Comparison of ENCODE assay signal across 19 mouse cellular contexts in genomic region chr6:61329593-61330540, GRCm38 (mm10).
DNase-seq lines count a peak whose midpoint lies in the region; ATAC-seq lines count a peak whose summit lies in the region.
"Had no signal": no experiment of that assay in that cellular context is flagged by ENCODE, and none has a peak within 500 bp of the region (broad histone marks: within the 10 kb centered on the region; RNA-seq: fewer than 3 reads in every experiment).

No protein-coding gene starts in this region.

- H3K27ac ChIP-seq in neural tube, embryonic 14.5 days (ENCODE audit: low read depth, low read length) = no peak overlapping the region
- H3K27ac ChIP-seq in forebrain, embryonic 16.5 days (ENCODE audit: low read length) = no peak overlapping the region
- H3K27ac ChIP-seq in hindbrain, embryonic 16.5 days (ENCODE audit: low read depth, low read length) = no peak overlapping the region
- no peak overlapping the region for H3K27ac ChIP-seq in neural tube, embryonic 15.5 days (replicated peaks)
- H3K27ac ChIP-seq: embryonic facial prominence, embryonic 13.5 days; gastrocnemius, adult 2 months; heart, embryonic 15.5 days; stomach, postnatal 0 days had no signal

- no peaks in the 10 kb centered on the region for H3K4me1 ChIP-seq in neural tube, embryonic 14.5 days (ENCODE audit: control insufficient read depth, insufficient read depth, low read length)
- peaks cover 5% of the 10 kb centered on the region; the same call in 1 of the 2 replicates for H3K4me1 ChIP-seq in forebrain, embryonic 16.5 days (replicated peaks; ENCODE audit: control insufficient read depth, insufficient read depth, low read length)
- peaks cover 2% of the 10 kb centered on the region; the same call in 1 of the 2 replicates for H3K4me1 ChIP-seq in hindbrain, embryonic 16.5 days (ENCODE audit: control insufficient read depth, insufficient read depth, low read depth, low read length)
- H3K4me1 ChIP-seq in neural tube, embryonic 15.5 days = no peaks in the 10 kb centered on the region
- H3K4me1 ChIP-seq: embryonic facial prominence, embryonic 13.5 days; heart, embryonic 15.5 days had no signal

- ATAC-seq in neural tube, embryonic 14.5 days (ENCODE audit: low read depth) = 0 out of 2 replicates have a peak, but pooled peaks have one; percentile 31
- ATAC-seq in forebrain, embryonic 16.5 days = peak; percentile 66
- ATAC-seq in hindbrain, embryonic 16.5 days = peak; percentile 75
- peak; percentile 45; the same call in 1 of the 2 replicates for ATAC-seq in neural tube, embryonic 15.5 days (ENCODE audit: low FRiP score)
- ATAC-seq in activated CD4-positive, CD25-positive, alpha-beta regulatory T cell, adult 4 months = no peak
- ATAC-seq: liver, postnatal 0 days had no signal

- 64% methylated on average over 15 of the region's 15 CpGs for WGBS in neural tube, embryonic 14.5 days
- 40% methylated on average over 15 of the region's 15 CpGs for WGBS in forebrain, embryonic 16.5 days
- 47% methylated on average over 15 of the region's 15 CpGs for WGBS in hindbrain, embryonic 16.5 days
- WGBS in neural tube, embryonic 15.5 days = 67% methylated on average over 15 of the region's 15 CpGs

- no peak overlapping the region for H3K4me3 ChIP-seq in neural tube, embryonic 14.5 days (ENCODE audit: low read depth, low read length)
- H3K4me3 ChIP-seq in forebrain, embryonic 16.5 days (replicated peaks; ENCODE audit: low read length) = no peak overlapping the region; the same call in 1 of the 2 replicates
- no peak overlapping the region for H3K4me3 ChIP-seq in hindbrain, embryonic 16.5 days (ENCODE audit: low read length)
- no peak overlapping the region for H3K4me3 ChIP-seq in neural tube, embryonic 15.5 days (replicated peaks)
- H3K4me3 ChIP-seq: embryonic facial prominence, embryonic 13.5 days; gastrocnemius, adult 2 months; heart, embryonic 15.5 days had no signal

- DNase-seq in neural tube, embryonic 10.5 days (ENCODE audit: extremely low spot score, low spot score) = no peak
- DNase-seq in cerebellum, postnatal 4 days (ENCODE audit: low spot score in 2 of 2) = no peak
- no peak for DNase-seq in cerebellum, postnatal 25 days
- DNase-seq: cerebellum, adult 11-12 months; gastrocnemius, adult 2 months; heart, adult 11 months; kidney, adult 9 months; kidney, postnatal 36 days; liver; liver, postnatal 0 days; right cerebral cortex, postnatal 25 days had no signal

- H3K4me2 ChIP-seq in neural tube, embryonic 14.5 days (ENCODE audit: low read depth, low read length) = no peak overlapping the region
- peak overlapping the region; percentile 11 for H3K4me2 ChIP-seq in forebrain, embryonic 16.5 days (ENCODE audit: low read length)
- peak overlapping the region; percentile 37 for H3K4me2 ChIP-seq in hindbrain, embryonic 16.5 days (ENCODE audit: low read length)
- no peak overlapping the region for H3K4me2 ChIP-seq in neural tube, embryonic 15.5 days
- H3K4me2 ChIP-seq: embryonic facial prominence, embryonic 13.5 days; heart, embryonic 15.5 days had no signal

- no peak overlapping the region for H3K9ac ChIP-seq in neural tube, embryonic 14.5 days (replicated peaks; ENCODE audit: low read depth, low read length)
- no peak overlapping the region for H3K9ac ChIP-seq in forebrain, embryonic 16.5 days (replicated peaks; ENCODE audit: low read depth, low read length)
- 0 out of 2 replicates have a peak overlapping the region, but pooled peaks have one; percentile 0 for H3K9ac ChIP-seq in hindbrain, embryonic 16.5 days (ENCODE audit: low read depth, low read length)
- H3K9ac ChIP-seq in neural tube, embryonic 15.5 days (replicated peaks) = no peak overlapping the region
- H3K9ac ChIP-seq: embryonic facial prominence, embryonic 13.5 days; heart, embryonic 15.5 days; liver, postnatal 0 days had no signal

- H3K27me3 ChIP-seq in neural tube, embryonic 14.5 days (ENCODE audit: control insufficient read depth, insufficient read depth, low read length) = no peaks in the 10 kb centered on the region
- H3K27me3 ChIP-seq in forebrain, embryonic 16.5 days (replicated peaks; ENCODE audit: control insufficient read depth, insufficient read depth, low read length) = no peaks in the 10 kb centered on the region
- no peaks in the 10 kb centered on the region for H3K27me3 ChIP-seq in hindbrain, embryonic 16.5 days (replicated peaks; ENCODE audit: control insufficient read depth, insufficient read depth, low read length)
- no peaks in the 10 kb centered on the region for H3K27me3 ChIP-seq in neural tube, embryonic 15.5 days (replicated peaks)
- H3K27me3 ChIP-seq: embryonic facial prominence, embryonic 13.5 days; heart, embryonic 15.5 days had no signal

- no peaks in the 10 kb centered on the region for H3K9me3 ChIP-seq in neural tube, embryonic 14.5 days (ENCODE audit: control insufficient read depth, low read length)
- no peaks in the 10 kb centered on the region for H3K9me3 ChIP-seq in forebrain, embryonic 16.5 days (ENCODE audit: control insufficient read depth, low read length)
- H3K9me3 ChIP-seq in hindbrain, embryonic 16.5 days (ENCODE audit: control insufficient read depth, low read length) = no peaks in the 10 kb centered on the region
- H3K9me3 ChIP-seq in neural tube, embryonic 15.5 days (replicated peaks) = no peaks in the 10 kb centered on the region
- H3K9me3 ChIP-seq: embryonic facial prominence, embryonic 13.5 days; heart, embryonic 15.5 days had no signal

- H3K36me3 ChIP-seq in neural tube, embryonic 14.5 days (ENCODE audit: control insufficient read depth, insufficient read depth, low read length) = no peaks in the 10 kb centered on the region
- H3K36me3 ChIP-seq in forebrain, embryonic 16.5 days (ENCODE audit: control insufficient read depth, insufficient read depth) = no peaks in the 10 kb centered on the region
- no peaks in the 10 kb centered on the region for H3K36me3 ChIP-seq in hindbrain, embryonic 16.5 days (ENCODE audit: control insufficient read depth, insufficient read depth, low read length)
- no peaks in the 10 kb centered on the region for H3K36me3 ChIP-seq in neural tube, embryonic 15.5 days
- H3K36me3 ChIP-seq: embryonic facial prominence, embryonic 13.5 days; heart, embryonic 15.5 days had no signal

Comparison
In these comparisons a context has a peak if more than half of its experiments do, and no peak if none do; other contexts are left out.
1. H3K4me2 ChIP-seq: peak in forebrain, embryonic 16.5 days (single experiment) and hindbrain, embryonic 16.5 days (single experiment); none in neural tube, embryonic 14.5 days (single experiment) and neural tube, embryonic 15.5 days (single experiment).